Mouse (Mus musculus): ENCODE data around the gene Nckap5.
"Not testable (repeated sequence)": the region's sequence is repeated elsewhere in the genome, so short reads cannot be mapped to it uniquely, and the experiment has no call there.

Gene Nckap5

DNA sequence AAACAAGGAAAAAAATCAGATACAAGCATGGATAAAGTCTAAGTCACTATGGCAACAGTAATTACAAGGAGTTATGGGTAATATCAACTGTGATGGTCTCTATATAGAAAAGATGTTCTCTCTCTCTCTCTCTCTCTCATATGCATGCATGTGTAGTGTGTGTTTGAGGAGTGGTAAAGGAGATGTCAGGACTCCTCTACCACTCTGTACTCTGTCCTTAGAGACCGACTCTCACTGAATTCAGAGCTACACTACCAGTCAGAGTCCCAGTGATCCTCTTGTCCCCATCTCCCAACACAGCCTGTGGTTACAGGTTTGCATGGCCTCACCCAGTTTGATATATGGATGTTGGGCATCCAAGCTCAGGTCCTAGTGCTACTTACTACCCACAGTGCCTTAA lies 662.0 kb downstream of the Nckap5 start:
- no peak for ATAC-seq (ENCODE audit: low TSS enrichment)

DNA sequence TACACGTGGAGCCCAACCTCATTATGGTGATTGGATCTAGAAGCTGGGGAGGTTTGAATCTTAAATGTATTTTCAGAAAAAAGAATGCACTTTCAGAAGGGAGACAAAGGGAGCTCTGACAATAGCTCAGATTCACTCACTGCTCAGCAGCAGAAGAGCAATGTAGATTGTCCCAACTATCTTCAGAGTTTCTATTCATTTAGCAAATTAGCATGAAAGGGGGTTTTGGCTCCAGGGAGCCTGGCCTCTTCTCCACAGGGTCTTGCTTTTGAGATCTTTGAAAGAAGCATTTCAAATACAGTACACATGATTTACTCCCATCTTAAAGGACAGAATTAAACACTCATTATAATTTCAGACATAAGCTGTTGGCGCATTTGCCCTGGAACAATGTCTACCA lies 662.5 kb downstream of the Nckap5 start:
- no peak for ATAC-seq (ENCODE audit: low TSS enrichment)

DNA sequence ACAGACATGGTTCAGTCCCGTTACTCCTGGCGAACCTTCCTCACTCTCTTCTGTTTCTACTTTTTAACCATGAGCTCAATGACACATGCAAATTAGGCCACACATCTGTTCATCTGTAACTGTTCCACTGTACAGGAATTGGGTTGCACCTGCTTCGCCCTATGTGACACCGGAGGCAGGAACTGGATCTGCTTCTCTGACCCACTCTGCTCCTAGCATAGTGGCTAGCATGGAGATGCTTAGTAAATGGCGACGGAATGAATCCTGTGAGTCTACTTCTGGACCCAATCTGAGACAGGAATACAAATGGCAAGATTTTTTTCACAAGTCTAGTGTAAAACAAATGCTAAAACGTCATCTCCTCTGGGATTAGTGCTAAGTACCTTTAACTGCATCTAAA lies 663.1 kb downstream of the Nckap5 start:
- ATAC-seq (ENCODE audit: low TSS enrichment): peak; percentile 23; the same call in 1 of the 2 replicates

DNA sequence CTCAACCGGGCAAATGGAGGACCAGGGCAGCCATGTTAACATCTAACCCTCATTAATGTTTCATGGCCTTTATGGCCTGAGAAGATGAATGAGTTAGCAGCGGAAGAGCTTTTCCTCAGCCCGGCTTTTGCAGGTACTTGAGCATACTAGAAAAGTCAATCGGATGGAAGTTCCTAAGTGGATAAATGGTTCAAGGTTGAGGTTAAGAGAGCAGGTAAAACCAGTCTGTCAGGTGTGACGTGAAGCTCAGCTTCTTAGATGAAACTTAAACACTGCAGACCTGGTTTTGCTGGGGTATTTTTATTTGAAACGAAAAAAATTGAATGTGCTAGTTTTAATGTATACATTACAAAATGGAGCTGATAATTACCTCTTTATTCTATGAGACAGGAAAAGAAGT lies 671.3 kb downstream of the Nckap5 start:
- no peak for ATAC-seq (ENCODE audit: low TSS enrichment)

DNA sequence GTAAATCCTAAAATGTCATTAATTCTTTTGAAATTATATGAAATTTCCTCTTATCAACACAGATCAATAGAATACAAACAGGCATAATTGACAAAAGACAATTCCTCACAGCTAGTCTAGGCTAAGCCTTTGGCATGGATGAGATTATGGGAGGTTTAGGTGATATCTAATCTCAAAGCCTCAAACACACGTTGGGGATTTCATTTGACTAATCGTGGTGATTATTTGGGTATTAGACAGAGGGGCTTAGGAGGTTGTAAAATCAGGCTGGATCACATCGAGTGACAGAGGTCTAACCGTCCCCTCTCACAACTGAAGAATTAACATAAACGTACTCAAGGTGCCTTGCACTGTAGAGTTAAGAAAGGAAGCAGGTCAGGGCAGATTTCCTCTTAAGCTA lies 674.8 kb downstream of the Nckap5 start:
- no peak for ATAC-seq (ENCODE audit: low TSS enrichment)

DNA sequence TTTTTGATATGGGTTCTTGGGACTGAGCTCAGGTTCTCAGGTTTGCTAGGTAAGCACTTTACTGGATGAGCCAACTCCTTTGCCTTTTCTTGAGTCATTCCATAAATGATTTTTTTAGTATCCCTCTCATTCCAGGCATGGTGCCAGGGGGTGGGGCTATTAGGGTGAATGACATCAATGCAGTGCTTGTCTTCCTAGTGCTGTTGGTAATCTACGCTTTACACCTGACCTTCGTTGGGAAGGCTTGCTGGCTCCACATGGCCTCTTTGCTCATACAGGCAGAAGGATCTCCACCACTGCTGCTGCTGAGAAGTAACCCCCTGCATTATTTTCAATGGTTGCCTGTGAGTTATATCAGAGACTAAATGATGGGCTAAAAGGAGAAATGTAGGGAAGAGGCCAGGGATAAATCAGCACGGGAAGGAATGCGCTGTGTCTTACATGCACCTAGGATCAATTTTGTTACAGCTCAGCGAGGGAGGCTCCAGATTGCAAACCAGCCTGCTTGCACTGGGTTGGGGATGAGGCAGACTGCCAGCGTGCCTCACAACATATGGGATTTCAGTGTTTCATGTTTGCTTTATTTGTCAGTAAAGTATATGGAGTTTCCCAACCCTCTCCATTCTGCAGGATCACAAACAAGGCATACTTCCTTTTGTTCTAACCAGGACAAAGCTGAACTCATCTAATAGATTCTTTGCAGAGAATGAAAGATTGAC lies 676.9 kb downstream of the Nckap5 start:
- peak; percentile 95 for ATAC-seq (ENCODE audit: low TSS enrichment)

DNA sequence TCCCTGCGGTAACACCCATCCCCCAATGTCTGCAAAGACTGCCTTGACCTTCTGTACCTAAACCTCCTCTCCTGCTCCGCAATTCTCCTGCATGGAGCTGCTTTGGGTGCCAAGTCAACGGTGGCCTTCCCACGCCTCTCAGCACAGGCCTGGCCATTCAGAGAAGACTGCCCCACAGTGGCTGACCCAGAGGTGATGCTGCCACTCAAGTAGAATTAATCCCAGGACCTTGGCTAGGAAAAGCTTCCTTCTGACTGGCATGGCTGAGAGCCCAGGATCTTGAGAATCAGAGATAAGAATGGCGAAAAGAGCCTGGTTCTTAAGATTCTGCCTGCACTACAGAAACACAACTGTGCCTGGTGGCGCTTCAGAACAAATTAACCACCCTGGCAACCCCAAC lies 678.4 kb downstream of the Nckap5 start:
- peak; percentile 48 for ATAC-seq (ENCODE audit: low TSS enrichment)

DNA sequence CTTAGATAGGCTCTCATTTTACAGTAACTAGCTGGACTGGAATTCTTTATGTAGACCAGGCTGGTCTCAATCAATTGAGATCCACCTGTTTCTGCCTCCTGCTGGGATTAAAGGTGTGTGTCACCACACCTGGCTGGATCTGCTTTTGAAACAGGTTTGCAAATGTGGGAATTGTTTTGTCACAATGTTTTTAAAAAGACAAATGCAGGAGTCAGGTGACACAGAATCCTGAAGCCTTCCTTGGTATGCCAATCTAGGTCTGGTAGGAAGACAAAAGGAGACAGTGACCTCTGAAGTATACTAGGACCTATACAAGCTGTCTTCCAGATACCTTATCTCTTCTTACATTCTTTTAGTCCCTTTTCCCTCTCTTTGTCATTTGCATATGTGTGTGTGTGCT lies 680.6 kb downstream of the Nckap5 start:
- no peak for ATAC-seq (ENCODE audit: low TSS enrichment)

DNA sequence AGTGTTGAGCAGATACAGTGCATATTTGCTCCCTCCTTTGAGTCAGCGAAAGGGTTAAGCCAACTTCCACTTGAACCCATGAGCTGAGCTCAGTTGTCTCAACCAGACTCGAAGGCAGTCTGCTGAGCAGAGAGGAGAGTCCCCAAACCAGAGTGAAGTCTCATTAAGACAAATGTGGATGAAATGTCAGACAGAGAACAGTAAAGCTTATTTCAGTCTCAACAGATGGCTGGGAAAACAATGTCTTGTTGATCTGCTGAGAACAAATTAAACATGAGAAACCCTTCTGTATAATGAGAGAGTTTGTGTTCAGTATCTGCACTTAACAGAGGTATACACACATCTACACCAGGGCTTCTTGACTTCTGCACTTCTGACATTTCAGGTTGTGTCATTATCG lies 694.9 kb downstream of the Nckap5 start:
- ATAC-seq (ENCODE audit: low TSS enrichment): no peak

DNA sequence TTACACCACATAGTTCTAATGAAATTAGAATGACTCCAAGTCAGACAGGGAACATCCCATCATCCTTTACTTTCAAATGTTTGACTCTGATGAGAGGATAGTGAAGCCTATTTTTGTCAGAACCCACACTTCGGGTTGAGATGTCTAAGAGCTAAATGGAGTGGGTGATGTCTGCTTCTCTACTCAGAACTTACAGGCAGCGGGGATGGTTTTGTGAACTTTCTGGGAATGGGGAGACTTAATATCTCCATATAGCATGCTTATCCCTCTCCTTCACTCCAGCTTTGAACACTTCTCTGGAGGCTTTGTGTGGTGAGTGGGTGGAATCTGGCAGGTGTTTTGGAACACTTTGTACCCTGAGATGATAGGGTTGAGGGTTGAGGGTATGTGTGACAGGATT lies 698.3 kb downstream of the Nckap5 start:
- peak; percentile 64 for ATAC-seq (ENCODE audit: low TSS enrichment)

DNA sequence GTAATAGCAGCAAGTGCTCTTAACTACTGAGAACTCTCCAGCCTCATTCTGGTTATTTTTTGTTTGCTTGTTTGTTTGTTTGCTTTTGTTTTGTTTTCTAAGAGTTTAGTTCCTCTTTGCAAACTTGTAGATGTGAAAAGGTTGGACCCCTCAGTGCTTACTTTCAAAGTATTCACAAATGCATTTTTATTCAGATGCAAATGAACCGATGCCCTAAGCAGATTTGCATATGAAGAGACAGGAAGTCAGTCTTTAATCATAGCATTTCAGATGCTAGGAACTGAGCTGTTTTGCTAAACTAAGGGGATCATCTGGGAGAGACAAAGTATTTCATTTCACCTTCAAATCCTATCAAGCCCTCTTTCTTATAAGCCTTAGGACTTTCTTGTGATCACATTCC lies 701.5 kb downstream of the Nckap5 start:
- no peak for ATAC-seq (ENCODE audit: low TSS enrichment)

DNA sequence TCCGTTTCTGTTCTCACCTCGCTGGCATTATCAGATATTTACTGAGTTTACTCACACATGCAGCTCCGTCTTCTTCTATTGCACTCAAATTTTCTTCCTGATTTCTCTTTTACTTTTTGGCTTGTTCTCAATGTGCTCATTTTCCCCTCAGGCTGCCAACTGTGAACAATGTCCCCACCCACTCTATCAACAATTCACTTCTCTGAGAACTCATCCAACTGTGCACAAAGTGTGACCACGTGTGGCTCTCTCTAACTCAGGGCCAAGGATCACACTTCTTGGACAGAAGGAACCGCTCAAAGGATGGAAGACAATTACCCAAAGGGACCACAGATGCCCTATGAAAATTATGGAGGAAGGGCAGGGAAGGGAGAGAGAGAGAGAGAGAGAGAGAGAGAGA lies 707.5 kb downstream of the Nckap5 start:
- no peak for ATAC-seq (ENCODE audit: low TSS enrichment)

DNA sequence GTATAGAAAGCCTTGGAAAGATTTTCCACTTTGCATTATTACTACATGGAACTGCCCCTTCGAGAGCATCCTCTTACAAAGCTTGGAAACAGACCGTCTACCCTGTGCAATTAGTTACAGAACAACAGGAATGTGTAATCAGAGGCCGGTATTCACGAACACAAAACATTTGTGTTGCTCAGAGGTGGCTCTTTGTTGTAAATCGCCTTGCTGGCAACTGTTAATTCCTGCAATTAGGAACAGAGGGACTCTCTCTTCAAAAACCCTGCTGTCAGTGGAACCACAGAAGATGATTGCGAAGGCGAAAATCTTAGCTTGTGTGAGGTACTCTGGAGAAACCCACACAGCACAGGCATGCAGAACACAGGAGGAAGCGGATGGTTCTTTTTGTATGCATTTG lies 710.1 kb downstream of the Nckap5 start:
- ATAC-seq (ENCODE audit: low TSS enrichment): no peak

DNA sequence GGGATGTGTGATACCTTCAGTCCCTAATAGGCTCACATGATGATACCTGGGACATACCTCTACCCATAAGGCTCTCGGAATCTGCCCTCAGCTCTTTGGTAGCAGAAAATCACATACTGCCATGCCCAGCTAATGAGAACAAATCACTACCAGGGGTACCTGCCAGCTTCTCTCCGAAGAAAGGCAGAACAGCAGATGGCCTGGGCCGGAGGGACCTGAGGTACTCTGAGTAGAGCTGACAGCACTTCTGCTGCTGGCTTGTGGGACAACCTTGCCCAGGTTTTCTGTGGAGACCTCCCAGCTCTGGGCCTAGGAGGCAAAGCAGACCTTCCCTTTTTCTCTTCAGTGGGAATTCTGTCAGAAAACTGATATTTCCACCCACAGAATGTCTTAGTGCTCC lies 714.6 kb downstream of the Nckap5 start:
- no peak for ATAC-seq (ENCODE audit: low TSS enrichment)

DNA sequence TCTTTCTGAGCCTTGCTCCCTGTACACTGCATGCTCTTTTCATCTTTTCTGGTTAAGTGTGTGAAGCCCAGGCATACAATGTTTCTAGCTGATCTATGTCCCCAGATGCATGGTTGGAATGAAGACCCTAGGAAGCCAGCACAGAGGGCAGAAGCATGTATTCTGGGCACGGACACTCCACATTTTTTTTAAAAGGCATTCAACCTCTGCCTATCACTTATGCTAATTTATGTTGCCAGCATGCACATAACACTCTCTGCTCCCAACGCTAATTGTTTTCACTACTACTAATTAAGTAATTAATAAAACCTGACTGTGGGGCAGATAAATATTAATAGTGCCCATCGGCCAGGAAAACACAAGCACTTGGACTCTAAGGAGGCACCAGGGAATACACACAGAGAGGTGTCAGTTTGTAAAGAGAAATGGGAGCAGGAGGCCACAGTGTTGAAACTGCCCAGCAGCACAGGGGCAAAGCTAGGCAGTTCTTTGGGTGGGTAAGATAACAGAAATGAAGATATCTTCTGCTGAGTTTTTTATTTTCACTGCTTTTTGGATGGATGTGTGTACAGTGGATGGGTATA lies 724.8 kb downstream of the Nckap5 start:
- no peak for ATAC-seq (ENCODE audit: low TSS enrichment)

DNA sequence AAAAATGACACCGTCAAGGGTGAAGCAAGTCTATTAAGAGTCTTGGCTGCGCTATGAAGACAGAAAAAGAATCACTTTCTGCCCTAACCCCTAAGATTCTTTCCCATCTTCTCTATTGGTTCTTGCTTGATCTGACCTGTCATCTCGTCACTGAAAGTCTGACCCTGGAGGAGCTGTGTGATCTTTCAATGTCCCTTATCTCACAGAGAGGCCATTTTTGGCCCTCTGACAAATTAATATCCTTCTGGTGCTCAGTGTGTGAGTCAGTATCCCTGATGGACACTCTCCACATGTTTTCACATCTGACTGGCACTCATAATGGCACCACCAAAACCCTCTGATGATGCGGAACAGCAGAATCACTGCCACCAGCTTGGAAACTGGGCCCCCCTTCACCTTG lies 736.3 kb downstream of the Nckap5 start:
- ATAC-seq (ENCODE audit: low TSS enrichment): no peak

DNA sequence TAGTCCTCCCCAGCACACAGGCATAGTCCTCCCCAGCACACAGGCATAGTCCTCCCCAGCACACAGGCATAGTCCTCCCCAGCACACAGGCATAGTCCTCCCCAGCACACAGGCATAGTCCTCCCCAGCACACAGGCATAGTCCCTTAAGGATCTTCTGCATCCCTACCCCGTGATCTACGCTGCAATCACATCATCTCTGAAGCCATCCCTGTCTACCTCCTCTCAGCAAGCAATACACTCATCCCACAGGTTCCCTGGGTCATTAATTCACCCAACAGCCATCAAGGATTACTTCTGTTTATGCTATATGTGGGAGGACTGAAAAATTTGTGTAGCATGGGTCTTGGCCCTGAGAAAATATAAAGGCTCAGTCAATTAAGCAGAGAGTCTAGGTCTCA lies 738.6 kb downstream of the Nckap5 start:
- not testable (repeated sequence) for ATAC-seq (ENCODE audit: low TSS enrichment)

DNA sequence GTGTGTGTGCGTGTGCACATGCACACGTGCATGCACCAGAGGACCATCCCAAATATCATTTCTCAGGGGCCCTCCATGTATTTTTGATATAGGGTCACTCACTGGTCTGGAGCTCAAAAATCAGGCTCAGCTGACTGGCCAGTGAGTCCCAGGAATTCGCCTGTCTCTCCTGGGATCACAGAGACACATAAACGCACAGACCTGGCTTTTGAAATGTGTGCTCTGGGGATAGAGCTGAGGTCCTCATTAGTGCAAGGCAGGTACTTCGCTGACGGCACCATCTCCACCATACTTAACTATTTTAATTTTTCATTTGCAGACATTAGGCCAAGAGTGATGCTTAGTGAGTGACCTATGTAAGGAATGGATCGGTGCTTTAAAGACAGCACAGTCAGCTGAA lies 743.4 kb downstream of the Nckap5 start:
- ATAC-seq (ENCODE audit: low TSS enrichment): no peak

DNA sequence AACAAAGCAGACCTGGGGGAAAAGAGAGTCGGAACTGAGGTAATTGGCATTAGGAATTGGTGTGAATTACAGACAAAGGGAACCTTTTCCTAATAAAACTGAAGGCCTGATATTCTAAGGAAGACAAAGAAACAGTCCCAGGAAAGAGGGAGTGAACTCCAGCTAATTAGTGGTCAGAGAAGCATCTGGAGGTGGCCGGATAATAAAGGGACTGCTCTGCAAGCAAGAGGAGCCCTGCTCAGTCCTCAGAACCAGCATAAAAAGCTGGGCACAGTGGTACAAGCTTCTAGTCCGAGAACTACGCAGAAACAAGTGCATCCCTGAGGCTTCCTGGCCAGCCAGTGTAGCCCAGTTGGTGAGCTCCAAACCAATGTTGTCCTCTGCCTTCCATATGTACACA lies 754.3 kb downstream of the Nckap5 start:
- ATAC-seq (ENCODE audit: low TSS enrichment): no peak

DNA sequence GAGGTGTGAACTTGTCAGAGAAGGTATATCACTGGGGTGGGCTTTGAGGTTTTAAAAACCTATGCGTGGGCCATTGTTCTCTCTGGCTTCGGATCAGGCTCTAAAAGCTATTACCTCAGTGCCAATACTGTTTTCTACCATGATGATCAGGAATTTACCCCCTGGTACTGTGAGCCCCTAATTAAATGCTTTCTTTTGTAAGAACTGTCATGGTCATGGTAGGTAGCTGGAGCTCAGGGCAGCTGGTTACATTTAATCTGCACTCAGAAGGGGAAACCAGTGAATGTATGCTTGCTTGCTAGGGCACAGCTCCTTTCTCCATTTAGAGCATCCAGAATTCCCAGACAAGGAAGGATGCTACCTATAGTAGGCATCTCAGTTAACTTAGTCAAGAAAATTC lies 759.7 kb downstream of the Nckap5 start:
- ATAC-seq (ENCODE audit: low TSS enrichment): no peak

DNA sequence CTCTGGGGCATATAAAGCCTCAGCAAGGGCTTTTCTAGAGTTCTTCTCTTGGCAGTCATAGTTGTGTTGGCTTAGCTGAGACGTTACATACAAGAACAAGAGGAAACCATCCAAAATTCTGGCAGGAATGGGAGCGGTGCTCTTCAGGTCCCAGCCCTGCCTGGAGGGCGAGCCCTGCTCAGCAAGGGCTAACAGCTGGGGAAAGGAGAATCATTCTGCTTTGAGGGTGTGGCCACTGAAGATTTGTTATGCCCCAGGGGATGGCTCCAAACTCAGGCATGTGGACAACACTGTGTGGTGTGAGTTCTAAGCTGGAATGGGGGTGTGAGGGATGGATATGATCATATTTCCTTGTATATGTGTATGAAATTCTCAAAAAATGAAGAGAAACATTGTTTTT lies 779.1 kb downstream of the Nckap5 start:
- no peak for ATAC-seq (ENCODE audit: low TSS enrichment)

DNA sequence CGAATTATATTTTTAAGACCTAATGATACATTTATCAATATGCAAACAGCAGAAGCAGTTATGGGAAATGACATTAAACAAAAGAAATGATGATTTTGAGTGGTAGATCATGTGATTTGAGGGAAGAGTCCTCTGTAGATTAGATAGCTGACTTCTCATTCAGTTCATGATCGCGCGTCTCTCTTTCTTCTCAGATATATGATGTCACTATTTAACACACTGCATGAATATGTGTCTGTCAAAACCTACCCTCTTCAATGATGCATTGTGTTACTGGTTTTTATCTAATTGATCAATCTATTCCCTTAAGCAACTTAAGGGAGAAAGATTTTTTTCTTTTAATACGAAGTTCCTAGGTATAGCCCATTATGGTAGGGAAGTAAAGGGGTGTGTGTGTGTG lies 787.7 kb downstream of the Nckap5 start:
- no peak for ATAC-seq (ENCODE audit: low TSS enrichment)

DNA sequence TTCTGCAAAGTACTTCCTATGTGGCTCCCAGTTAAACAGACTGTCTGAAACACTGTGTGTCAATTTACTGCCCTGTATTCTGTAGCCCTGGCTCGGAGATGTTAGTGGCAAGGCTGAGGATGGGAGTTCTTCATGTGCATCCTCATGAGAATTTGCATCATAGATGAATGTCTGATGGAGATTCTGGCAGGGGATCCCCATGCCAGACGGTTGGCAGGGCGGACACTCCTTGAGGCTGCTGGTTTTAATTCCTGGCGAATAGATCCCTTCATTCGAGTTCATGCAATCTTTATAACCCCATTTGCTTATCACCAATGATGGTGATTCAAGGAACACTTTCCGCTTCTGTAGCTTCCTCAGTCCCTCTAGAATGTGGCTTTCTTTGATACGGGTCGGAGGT lies 803.1 kb downstream of the Nckap5 start:
- ATAC-seq (ENCODE audit: low TSS enrichment): no peak

DNA sequence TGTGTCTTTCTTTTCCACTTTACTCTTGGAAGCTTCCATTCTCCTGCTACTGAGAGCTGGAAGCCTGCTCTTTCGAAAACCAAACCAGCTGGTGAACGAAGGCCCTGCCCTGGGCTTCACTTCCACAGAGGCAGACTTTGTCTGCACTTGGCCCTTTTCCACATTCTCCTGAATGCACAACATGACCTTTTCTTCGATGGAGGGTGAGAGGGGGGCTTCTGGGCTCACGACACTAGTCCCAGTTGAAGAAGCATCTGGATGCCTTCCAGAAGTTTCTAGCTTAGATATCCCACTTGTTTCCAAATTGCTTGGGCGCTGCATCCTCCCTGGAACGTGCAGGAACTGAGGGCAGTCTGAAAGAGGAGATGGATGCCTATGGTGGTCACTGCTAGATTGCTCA lies 806.1 kb downstream of the Nckap5 start:
- peak; percentile 62 for ATAC-seq (ENCODE audit: low TSS enrichment)

Measured in frontal cortex, adult (tissue).